In genomic region chr6:39059547-39060497, GRCm38 (mm10) we compare ENCODE assay signal across 10 mouse cellular contexts. TPM values are rescaled to one million over a fixed set of nuclear protein-coding genes. Genes with fewer than 3 reads are reported as not detected.
DNase-seq lines count a peak whose midpoint lies in the region; ATAC-seq and TF ChIP-seq lines count a peak whose summit lies in the region.
"Had no signal": no experiment of that assay in that cellular context is flagged by ENCODE, and none has a peak within 500 bp of the region (broad histone marks: within the 10 kb centered on the region; RNA-seq: fewer than 3 reads in every experiment).

No protein-coding gene starts in this region.

- H3K27me3 ChIP-seq in megakaryocyte, embryonic 14.5 days (replicated peaks): no peaks in the 10 kb centered on the region
- H3K27me3 ChIP-seq in intestine, postnatal 0 days (replicated peaks; ENCODE audit: control insufficient read depth, insufficient read depth, low read length): no peaks in the 10 kb centered on the region
- H3K27me3 ChIP-seq in liver, embryonic 14.5 days (ENCODE audit: control insufficient read depth, insufficient read depth, low read length): no peaks in the 10 kb centered on the region
- H3K27me3 ChIP-seq in stomach, embryonic 16.5 days (ENCODE audit: control insufficient read depth, insufficient read depth, low read length): no peaks in the 10 kb centered on the region
- H3K27me3 ChIP-seq: limb, embryonic 12.5 days had no signal

- TF ChIP-seq CTCF in intestine, postnatal 0 days (IDR thresholded peaks at IDR 0.05; ENCODE audit: low read depth): no peak
- no peak for TF ChIP-seq CTCF in liver, embryonic 14.5 days (IDR thresholded peaks at IDR 0.05; ENCODE audit: low read depth)

- intact Hi-C loops in left cerebral cortex, postnatal 14 days (cut with DNase I): no loop called here

- DNase-seq in liver, embryonic 14.5 days (ENCODE audit: low read depth in 3 of 3, low spot score in 3 of 3): peak; percentile 27 to 39 (median 29)
- no peak for DNase-seq in right cerebral cortex, adult 2 months (ENCODE audit: low spot score in 2 of 2)
- DNase-seq in left cerebral cortex, postnatal 14 days (ENCODE audit: low spot score in 2 of 2): no peak

- no peak overlapping the region for H3K4me2 ChIP-seq in intestine, postnatal 0 days (replicated peaks; ENCODE audit: low read depth)
- H3K4me2 ChIP-seq in liver, embryonic 14.5 days (ENCODE audit: low read depth): no peak overlapping the region
- H3K4me2 ChIP-seq in stomach, embryonic 16.5 days (ENCODE audit: low read depth, low read length): no peak overlapping the region
- H3K4me2 ChIP-seq: limb, embryonic 12.5 days had no signal

- 44% methylated on average over 12 of the region's 12 CpGs for WGBS in intestine, postnatal 0 days
- 21% methylated on average over 12 of the region's 12 CpGs for WGBS in liver, embryonic 14.5 days (ENCODE audit: insufficient replicate concordance)
- WGBS in stomach, embryonic 16.5 days: 29% methylated on average over 12 of the region's 12 CpGs

- no peaks in the 10 kb centered on the region for H3K9me3 ChIP-seq in megakaryocyte, embryonic 14.5 days
- H3K9me3 ChIP-seq in intestine, postnatal 0 days (ENCODE audit: control insufficient read depth): no peaks in the 10 kb centered on the region
- no peaks in the 10 kb centered on the region for H3K9me3 ChIP-seq in liver, embryonic 14.5 days (ENCODE audit: control insufficient read depth, low read length)
- no peaks in the 10 kb centered on the region for H3K9me3 ChIP-seq in stomach, embryonic 16.5 days (replicated peaks; ENCODE audit: control insufficient read depth, low read length)
- H3K9me3 ChIP-seq: hindbrain, embryonic 10.5 days; limb, embryonic 12.5 days had no signal

- peak overlapping the region; percentile 11 for H3K4me3 ChIP-seq in megakaryocyte, embryonic 14.5 days (replicated peaks)
- no peak overlapping the region for H3K4me3 ChIP-seq in intestine, postnatal 0 days (ENCODE audit: low read depth, low read length)
- H3K4me3 ChIP-seq in liver, embryonic 14.5 days (ENCODE audit: insufficient read depth in 1 of 2, low read depth in 2 of 2, low read length in 2 of 2): no peak overlapping the region
- no peak overlapping the region for H3K4me3 ChIP-seq in stomach, embryonic 16.5 days (replicated peaks; ENCODE audit: low read length)
- H3K4me3 ChIP-seq: hindbrain, embryonic 10.5 days; limb, embryonic 12.5 days had no signal

- TF ChIP-seq EP300 in liver, embryonic 14.5 days (IDR thresholded peaks at IDR 0.05; ENCODE audit: low read depth): no peak

- H3K36me3 ChIP-seq in megakaryocyte, embryonic 14.5 days (replicated peaks; ENCODE audit: low read length): peaks cover 96% of the 10 kb centered on the region
- no peaks in the 10 kb centered on the region for H3K36me3 ChIP-seq in intestine, postnatal 0 days (ENCODE audit: control insufficient read depth, insufficient read depth)
- H3K36me3 ChIP-seq in liver, embryonic 14.5 days (replicated peaks; ENCODE audit: control insufficient read depth, insufficient read depth, low read depth): no peaks in the 10 kb centered on the region
- no peaks in the 10 kb centered on the region for H3K36me3 ChIP-seq in stomach, embryonic 16.5 days (ENCODE audit: control insufficient read depth, insufficient read depth, low read length)
- H3K36me3 ChIP-seq: hindbrain, embryonic 10.5 days; limb, embryonic 12.5 days had no signal

- ATAC-seq in megakaryocyte, adult 5-6 weeks (ENCODE audit: poor library complexity, severe bottlenecking): no peak
- ATAC-seq in intestine, postnatal 0 days: 0 out of 2 replicates have a peak, but pooled peaks have one; percentile 19
- peak; percentile 78 for ATAC-seq in liver, embryonic 14.5 days (ENCODE audit: insufficient read depth)
- ATAC-seq in stomach, embryonic 16.5 days (ENCODE audit: insufficient read depth, low FRiP score): peak; percentile 51; the same call in 1 of the 2 replicates
- no peak for ATAC-seq in granulocyte monocyte progenitor cell, adult 5-6 weeks (replicated peaks; ENCODE audit: poor library complexity, severe bottlenecking)

- H3K9ac ChIP-seq in intestine, postnatal 0 days (ENCODE audit: low read depth, low read length): no peak overlapping the region
- no peak overlapping the region for H3K9ac ChIP-seq in liver, embryonic 14.5 days (replicated peaks)
- H3K9ac ChIP-seq in stomach, embryonic 16.5 days (ENCODE audit: low read length): no peak overlapping the region
- H3K9ac ChIP-seq: limb, embryonic 12.5 days had no signal

- H3K27ac ChIP-seq in intestine, postnatal 0 days (ENCODE audit: low read depth, low read length): no peak overlapping the region
- H3K27ac ChIP-seq in liver, embryonic 14.5 days: peak overlapping the region; percentile 16
- H3K27ac ChIP-seq in stomach, embryonic 16.5 days (ENCODE audit: low read length): peak overlapping the region; percentile 64
- H3K27ac ChIP-seq: hindbrain, embryonic 10.5 days; limb, embryonic 12.5 days had no signal

- peaks cover 97% of the 10 kb centered on the region for H3K4me1 ChIP-seq in megakaryocyte, embryonic 14.5 days
- H3K4me1 ChIP-seq in intestine, postnatal 0 days (replicated peaks; ENCODE audit: control insufficient read depth, insufficient read depth, low read length): peaks cover 4% of the 10 kb centered on the region; the same call in 1 of the 2 replicates
- peaks cover 0 to 30% of the 10 kb centered on the region in 2 experiments; a peak in 2 of 4 replicates for H3K4me1 ChIP-seq in liver, embryonic 14.5 days (replicated peaks; ENCODE audit: control insufficient read depth in 2 of 2, insufficient read depth in 2 of 2, low read length in 1 of 2)
- H3K4me1 ChIP-seq in stomach, embryonic 16.5 days (ENCODE audit: control insufficient read depth, insufficient read depth, low read length): peaks cover 20% of the 10 kb centered on the region

RNA-seq across cellular contexts. Expression of gene Parp12, which starts 58.3 kb away (rescaled TPM):
- polyA plus RNA-seq in megakaryocyte, embryonic 14.5 days (2012; ENCODE audit: insufficient read depth, low replicate concordance): 1.9 TPM in 1 of 2 replicates, not detected in the other
- total RNA-seq in megakaryocyte, adult 5-6 weeks (2015): 17.2 and 18.4 TPM in 2 replicates
- 20.2 and 21.1 TPM in 2 replicates for total RNA-seq in megakaryocyte, adult 5-6 weeks (2017)
- polyA plus RNA-seq in intestine, postnatal 0 days (2015; fragmentation: Nextera tagmentation; extraction: Ambion mirVana): 18.9 and 21.1 TPM in 2 replicates
- polyA plus RNA-seq in liver, embryonic 14.5 days (2012; rRNA removed): 3.3 and 4.3 TPM in 2 replicates
- polyA plus RNA-seq in liver, embryonic 14.5 days (2014; fragmentation: Nextera tagmentation; extraction: Ambion mirVana): 2.8 and 3.6 TPM in 2 replicates
- polyA plus RNA-seq in stomach, embryonic 16.5 days (2015; fragmentation: Nextera tagmentation; extraction: Ambion mirVana): 7.9 and 9.7 TPM in 2 replicates
- total RNA-seq in granulocyte monocyte progenitor cell, adult 5-6 weeks (2014; fragmentation: Nextera tagmentation): 1.6 and 6.7 TPM in 2 replicates
- 4.3 and 4.5 TPM in 2 replicates for total RNA-seq in granulocyte monocyte progenitor cell, adult 5-6 weeks (2017)
- 1 to 10 TPM; 3.3 to 3.6 TPM for total RNA-seq in left cerebral cortex, postnatal 14 days (2021)

Comparison
In these comparisons a context has a peak if more than half of its experiments do, and no peak if none do; other contexts are left out.
1. ATAC-seq: peak in intestine, postnatal 0 days (single experiment), liver, embryonic 14.5 days (single experiment) and stomach, embryonic 16.5 days (single experiment); none in megakaryocyte, adult 5-6 weeks (single experiment) and granulocyte monocyte progenitor cell, adult 5-6 weeks (single experiment).
2. DNase-seq: peak in liver, embryonic 14.5 days (3 of 3); none in right cerebral cortex, adult 2 months (0 of 2) and left cerebral cortex, postnatal 14 days (0 of 2).